Comparison of ENCODE assay signal across 14 mouse cellular contexts in the genomic region with DNA sequence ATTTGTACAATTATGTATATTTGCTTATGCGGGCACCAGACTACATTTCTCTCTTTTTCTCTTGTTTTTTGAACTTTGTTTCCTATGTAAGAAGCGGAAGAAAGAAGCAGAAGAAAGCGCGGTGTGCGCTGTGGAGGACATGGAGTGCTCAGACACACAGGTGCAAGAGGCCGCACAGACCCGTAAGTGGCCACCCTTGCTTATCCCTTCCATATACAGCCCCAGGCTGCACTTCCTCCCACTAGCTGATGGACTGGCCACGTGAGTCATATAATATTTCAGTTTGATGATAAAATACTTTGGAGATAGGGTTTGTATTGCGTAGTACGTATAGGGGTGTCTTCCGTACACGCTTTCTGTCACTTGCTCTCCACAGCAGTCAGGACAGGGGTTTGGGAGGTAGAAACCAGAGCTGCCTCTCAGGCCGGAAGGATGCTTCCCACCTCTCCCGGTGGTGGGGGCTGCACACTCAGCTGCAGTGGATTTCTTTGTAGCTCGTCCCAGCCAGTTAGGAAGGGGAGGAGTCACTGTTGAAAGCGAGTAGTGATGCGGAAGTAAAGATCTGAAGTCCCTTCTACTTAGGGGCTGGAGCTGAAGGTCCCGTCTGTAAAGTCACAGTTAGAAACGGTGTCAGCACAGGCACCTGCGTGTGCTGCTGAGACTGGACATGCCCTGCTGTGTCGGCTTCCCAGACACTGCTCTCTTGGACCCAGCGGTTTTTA.
DNase-seq lines count a peak whose midpoint lies in the region; ATAC-seq lines count a peak whose summit lies in the region.
"Had no signal": no experiment of that assay in that cellular context is flagged by ENCODE, and none has a peak within 500 bp of the region (broad histone marks: within the 10 kb centered on the region; RNA-seq: fewer than 3 reads in every experiment).

No protein-coding gene starts in this region.

- peaks cover 18% of the 10 kb centered on the region for H3K36me3 ChIP-seq in forebrain, embryonic 14.5 days (ENCODE audit: control insufficient read depth, insufficient read depth, low read length)
- peaks cover 36% of the 10 kb centered on the region for H3K36me3 ChIP-seq in limb, embryonic 12.5 days

- DNase-seq in Muller cell, postnatal 12 days (ENCODE audit: inconsistent ontology term), result peak; percentile 51
- peak; percentile 25 for DNase-seq in embryo, embryonic 9.5 days (ENCODE audit: extremely low spot score)
- DNase-seq in forebrain, embryonic 14.5 days (ENCODE audit: low spot score), result peak; percentile 72
- DNase-seq in heart, postnatal 10 days, result no peak
- no peak for DNase-seq in layer of hippocampus, postnatal 36 days
- DNase-seq: adrenal gland, postnatal 25 days; lung, postnatal 14 days; right cerebral cortex, postnatal 25 days had no signal

- peak; percentile 55 for ATAC-seq in forebrain, embryonic 14.5 days
- ATAC-seq in limb, embryonic 12.5 days (ENCODE audit: insufficient number of reproducible peaks, insufficient read depth, low FRiP score, low TSS enrichment, low read depth), result no peak
- no peak for ATAC-seq in frontal cortex, adult (ENCODE audit: low TSS enrichment)
- ATAC-seq in inflammation-experienced regulatory T-cells, adult 6 months, result no peak

- peak overlapping the region; percentile 37; the same call in 1 of the 2 replicates for H3K9ac ChIP-seq in forebrain, embryonic 14.5 days (ENCODE audit: low read length)
- no peak overlapping the region for H3K9ac ChIP-seq in limb, embryonic 12.5 days (replicated peaks)
- H3K9ac ChIP-seq: liver, embryonic 14.5 days; midbrain, embryonic 12.5 days had no signal

- intact Hi-C loops in heart, postnatal 10 days (cut with DNase I), result no loop called here

- peaks cover 22% of the 10 kb centered on the region for H3K4me1 ChIP-seq in forebrain, embryonic 14.5 days (ENCODE audit: control insufficient read depth, insufficient read depth, low read length)
- H3K4me1 ChIP-seq in limb, embryonic 12.5 days (replicated peaks), result peaks cover 28% of the 10 kb centered on the region

- H3K27ac ChIP-seq in forebrain, embryonic 14.5 days (ENCODE audit: low read depth, low read length), result 0 out of 2 replicates have a peak overlapping the region, but pooled peaks have one; percentile 3
- peak overlapping the region; percentile 83 for H3K27ac ChIP-seq in limb, embryonic 12.5 days
- H3K27ac ChIP-seq: kidney, postnatal 0 days; liver, embryonic 14.5 days; midbrain, embryonic 12.5 days had no signal

- no peaks in the 10 kb centered on the region for H3K9me3 ChIP-seq in forebrain, embryonic 14.5 days (replicated peaks; ENCODE audit: control insufficient read depth, low read length)
- H3K9me3 ChIP-seq in limb, embryonic 12.5 days, result no peaks in the 10 kb centered on the region
- H3K9me3 ChIP-seq: midbrain, embryonic 12.5 days had no signal

- no peaks in the 10 kb centered on the region for H3K27me3 ChIP-seq in forebrain, embryonic 14.5 days (replicated peaks; ENCODE audit: control insufficient read depth, insufficient read depth, low read length)
- H3K27me3 ChIP-seq in limb, embryonic 12.5 days, result no peaks in the 10 kb centered on the region
- H3K27me3 ChIP-seq: midbrain, embryonic 12.5 days had no signal

- 38% methylated on average over 22 of the region's 22 CpGs for WGBS in forebrain, embryonic 14.5 days
- WGBS in limb, embryonic 12.5 days, result 84% methylated on average over 22 of the region's 22 CpGs

- H3K4me3 ChIP-seq in forebrain, embryonic 14.5 days (ENCODE audit: low read depth, low read length), result no peak overlapping the region
- H3K4me3 ChIP-seq in limb, embryonic 12.5 days (replicated peaks), result no peak overlapping the region
- H3K4me3 ChIP-seq: midbrain, embryonic 12.5 days had no signal

- H3K4me2 ChIP-seq in forebrain, embryonic 14.5 days (ENCODE audit: low read length), result peak overlapping the region; percentile 23
- H3K4me2 ChIP-seq in limb, embryonic 12.5 days, result no peak overlapping the region
- H3K4me2 ChIP-seq: midbrain, embryonic 12.5 days had no signal

Comparison
In these comparisons a context has a peak if more than half of its experiments do, and no peak if none do; other contexts are left out.
1. DNase-seq: peak in Muller cell, postnatal 12 days (single experiment), embryo, embryonic 9.5 days (single experiment) and forebrain, embryonic 14.5 days (single experiment); none in heart, postnatal 10 days (0 of 2) and layer of hippocampus, postnatal 36 days (0 of 2).